8 mouse cellular contexts compared by ENCODE assay signal in genomic region chr1:55237643-55238161, GRCm38 (mm10). TPM values are rescaled to one million over a fixed set of nuclear protein-coding genes. Genes with fewer than 3 reads are reported as not detected.
DNase-seq lines count a peak whose midpoint lies in the region; ATAC-seq and TF ChIP-seq lines count a peak whose summit lies in the region.

No protein-coding gene starts in this region.

- H3K4me1 ChIP-seq in bone marrow macrophage, adult 2 months (ENCODE audit: control insufficient read depth, insufficient read depth, low read length) = peaks cover 11% of the 10 kb centered on the region
- peaks cover 52% of the 10 kb centered on the region for H3K4me1 ChIP-seq in erythroblast, embryonic 14.5 days (ENCODE audit: control insufficient read depth)
- H3K4me1 ChIP-seq in liver, embryonic 15.5 days (replicated peaks) = peaks cover 33% of the 10 kb centered on the region

- TF ChIP-seq CTCF in bone marrow macrophage, adult 2 months (IDR thresholded peaks at IDR 0.05; ENCODE audit: low read depth, low read length) = no peak

- H3K4me3 ChIP-seq in bone marrow macrophage, adult 2 months (ENCODE audit: insufficient read depth, low read length) = peak overlapping the region; percentile 78
- peak overlapping the region; percentile 78 for H3K4me3 ChIP-seq in erythroblast, embryonic 14.5 days (replicated peaks)
- peak overlapping the region; percentile 88 for H3K4me3 ChIP-seq in liver, embryonic 15.5 days (replicated peaks)

- peaks cover 16% of the 10 kb centered on the region for H3K36me3 ChIP-seq in erythroblast, embryonic 14.5 days (ENCODE audit: control insufficient read depth)
- H3K36me3 ChIP-seq in liver, embryonic 15.5 days (replicated peaks) = 0 out of 2 replicates have a peak, but pooled peaks cover 9% of the 10 kb centered on the region
- no peaks in the 10 kb centered on the region for H3K36me3 ChIP-seq in splenic B cell, adult 2 months (ENCODE audit: control insufficient read depth, insufficient read depth, low read length, poor library complexity, severe bottlenecking)

- no peak overlapping the region; the same call in 1 of the 2 replicates for H3K27ac ChIP-seq in bone marrow macrophage, adult 2 months (ENCODE audit: insufficient read depth, low read depth, low read length)
- peak overlapping the region; percentile 90 for H3K27ac ChIP-seq in liver, embryonic 15.5 days (replicated peaks)

- peak overlapping the region; percentile 98 for H3K4me2 ChIP-seq in liver, embryonic 15.5 days

- DNase-seq in lung, adult 18-20 months = peak; percentile 12 to 18
- no peak for DNase-seq in lung, postnatal 36 days
- peak; percentile 59 for DNase-seq in induced T-regulatory cell, adult 2 months (ENCODE audit: low read depth)
- peak; percentile 20 for DNase-seq in splenic B cell, adult 2 months (ENCODE audit: low read depth, low spot score)
- DNase-seq in gastrocnemius, adult 18-20 months (ENCODE audit: low spot score) = no peak

- TF ChIP-seq POLR2A in bone marrow macrophage, adult 2 months (IDR thresholded peaks at IDR 0.05; ENCODE audit: borderline replicate concordance, low read depth, low read length) = no peak

- H3K9me3 ChIP-seq in erythroblast, embryonic 14.5 days (ENCODE audit: control insufficient read depth, low read length) = no peaks in the 10 kb centered on the region
- no peaks in the 10 kb centered on the region for H3K9me3 ChIP-seq in liver, embryonic 15.5 days (replicated peaks)

- peaks cover 2% of the 10 kb centered on the region; the same call in 1 of the 2 replicates for H3K27me3 ChIP-seq in erythroblast, embryonic 14.5 days (ENCODE audit: control insufficient read depth)
- H3K27me3 ChIP-seq in liver, embryonic 15.5 days = peaks cover 3% of the 10 kb centered on the region; the same call in 1 of the 2 replicates
- H3K27me3 ChIP-seq in splenic B cell, adult 2 months (ENCODE audit: control insufficient read depth, insufficient read depth, low read length, poor library complexity, severe bottlenecking) = no peaks in the 10 kb centered on the region

- H3K9ac ChIP-seq in liver, embryonic 15.5 days = peak overlapping the region; percentile 85

- no peak; the same call in 1 of the 2 replicates for ATAC-seq in liver, embryonic 15.5 days (ENCODE audit: insufficient read depth)

- under 1% methylated on average over 23 of the region's 23 CpGs for WGBS in liver, embryonic 15.5 days (ENCODE audit: insufficient replicate concordance)

RNA-seq across cellular contexts. Expression of gene Mars2, which starts 0.7 kb away (rescaled TPM):
- polyA plus RNA-seq in bone marrow macrophage, adult 2 months (2012; ENCODE audit: insufficient read depth, insufficient read length, missing spikeins) = 1.3 and 1.5 TPM in 2 replicates
- polyA plus RNA-seq in erythroblast, embryonic 14.5 days (2012) = 0.05 and 0.07 TPM in 2 replicates
- polyA plus RNA-seq in liver, embryonic 15.5 days (2015; fragmentation: Nextera tagmentation; extraction: Ambion mirVana) = 1.5 and 1.8 TPM in 2 replicates
- total RNA-seq in gastrocnemius, adult 18-20 months (2021) = 1 to 10 TPM; 2.5 TPM

RNA-seq across cellular contexts. Expression of gene Rftn2, which starts 11.1 kb away (rescaled TPM):
- polyA plus RNA-seq in bone marrow macrophage, adult 2 months (2012; ENCODE audit: insufficient read depth, insufficient read length, missing spikeins) = 2.1 and 2.8 TPM in 2 replicates
- polyA plus RNA-seq in erythroblast, embryonic 14.5 days (2012) = not detected in 2 replicates
- polyA plus RNA-seq in liver, embryonic 15.5 days (2015; fragmentation: Nextera tagmentation; extraction: Ambion mirVana) = 0.58 and 0.67 TPM in 2 replicates
- 1 to 10 TPM; 2.4 to 3.3 TPM for total RNA-seq in gastrocnemius, adult 18-20 months (2021)

Comparison
In these comparisons a context has a peak if more than half of its experiments do, and no peak if none do; other contexts are left out.
1. DNase-seq: peak in lung, adult 18-20 months (2 of 2), induced T-regulatory cell, adult 2 months (single experiment) and splenic B cell, adult 2 months (single experiment); none in lung, postnatal 36 days (single experiment) and gastrocnemius, adult 18-20 months (single experiment).
2. Peak in every context shown above with its lines, with median percentiles within 50 percentile points of each other: H3K4me3 ChIP-seq.